Mouse (Mus musculus): Measurements from ENCODE around the gene Znrf2. TPM values are rescaled to one million over a fixed set of nuclear protein-coding genes. Genes with fewer than 3 reads are reported as not detected.

Znrf2 gene
- total RNA-seq (2021) = 10 to 100 TPM; 21.5 to 23.7 TPM
- long read RNA-seq, full-length matches to known transcripts = 10 of 20 reads
- long read RNA-seq, partial matches to known transcripts = 1 of 20 reads
- long read RNA-seq, other reads (novel, unspliced or antisense) = 9 of 20 reads

DNA sequence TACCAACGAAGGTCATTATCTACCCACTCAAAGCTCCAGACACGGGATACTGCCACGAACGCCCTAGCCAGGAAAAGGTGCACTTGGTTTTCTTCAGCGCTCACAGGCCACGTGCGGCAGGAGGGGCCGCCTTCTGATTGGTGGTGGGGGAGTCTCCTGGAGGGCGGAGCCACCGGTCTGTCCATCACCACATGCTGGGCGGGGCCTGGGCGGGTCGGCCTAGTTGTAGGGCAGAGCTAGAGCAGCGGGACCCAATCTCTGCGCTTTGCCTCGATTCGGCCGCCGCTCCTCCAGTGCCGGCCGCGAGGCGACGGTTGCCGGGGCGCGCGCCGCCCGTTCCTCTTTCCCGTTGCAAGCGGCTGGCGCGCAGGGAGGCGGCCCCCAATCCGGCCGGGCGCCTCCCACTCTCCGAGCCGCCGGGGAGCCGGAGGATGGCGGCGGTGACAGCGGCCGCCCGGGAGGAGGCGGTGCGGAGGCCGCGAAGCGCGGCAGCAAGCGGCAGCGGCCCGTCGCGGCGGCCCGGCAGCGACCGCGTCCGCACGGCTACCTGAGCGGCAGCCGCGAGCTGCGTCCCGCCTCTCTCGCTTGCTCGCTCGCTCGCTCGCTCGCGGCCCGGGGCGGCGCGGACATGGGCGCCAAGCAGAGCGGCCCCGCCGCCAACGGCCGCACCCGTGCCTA lies at the start of gene Znrf2:
Gene Znrf2, plus strand, starts transcription at position 529 of the 678 bp plus-strand sequence.
- DNase-seq (ENCODE audit: low spot score in 2 of 2) = peak; percentile 91 to 96

GRCm38 (mm10) chr6:54767746-54768145 lies 49.0 kb upstream of the Znrf2 start:
- no peak for DNase-seq (ENCODE audit: low spot score in 2 of 2)

DNA sequence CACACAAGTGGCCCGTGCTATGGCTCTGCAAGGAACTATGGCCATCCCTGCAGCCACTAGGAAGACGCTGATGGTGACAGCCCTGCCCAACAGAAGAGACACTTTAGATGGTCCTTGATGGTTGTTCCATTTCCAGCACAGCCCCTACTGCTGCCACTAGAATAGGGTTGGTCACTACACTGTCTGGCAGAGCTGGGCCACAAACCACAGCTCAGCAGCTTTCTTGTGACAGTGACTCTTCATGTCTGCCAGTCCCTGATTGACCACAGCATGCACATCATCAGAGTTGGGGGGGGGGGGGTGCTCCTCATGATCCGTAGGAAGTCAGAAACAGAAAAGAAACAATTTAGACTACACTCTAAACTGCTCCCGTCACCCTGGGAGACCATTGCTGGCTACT lies 46.0 kb upstream of the Znrf2 start:
- no peak for DNase-seq (ENCODE audit: low spot score in 2 of 2)

GRCm38 (mm10) chr6:54771171-54771570 lies 45.5 kb upstream of the Znrf2 start:
- peak in 1 of 2 experiments; percentile 79 for DNase-seq (ENCODE audit: low spot score in 2 of 2)

GRCm38 (mm10) chr6:54772078-54772477 lies 44.6 kb upstream of the Znrf2 start:
- DNase-seq (ENCODE audit: low spot score in 2 of 2) = no peak

DNA sequence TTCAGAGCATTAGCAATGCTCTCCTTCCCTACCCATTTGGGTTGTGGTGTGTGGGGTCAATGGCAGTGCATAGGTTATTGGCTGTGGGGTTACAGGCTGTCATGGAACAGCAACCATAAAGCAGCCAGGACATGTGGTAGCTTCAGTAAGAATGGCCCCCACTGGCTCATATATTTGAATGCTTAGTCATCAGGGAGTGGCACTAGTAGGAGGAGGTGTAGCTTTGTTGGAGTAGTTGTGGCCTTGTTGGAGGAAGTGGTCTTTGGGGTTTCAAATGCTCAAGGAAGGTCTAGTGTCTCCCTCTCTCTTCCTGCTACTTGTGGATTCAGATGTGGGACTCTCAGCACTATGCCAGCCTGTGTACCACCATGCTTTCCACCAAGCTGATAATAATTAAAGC lies 41.0 kb upstream of the Znrf2 start:
- no peak for DNase-seq (ENCODE audit: low spot score in 2 of 2)

- no peak for DNase-seq (ENCODE audit: low spot score in 2 of 2)
Observed at GRCm38 (mm10) chr6:54777661-54778060, 39.1 kb upstream of the Znrf2 start.

DNA sequence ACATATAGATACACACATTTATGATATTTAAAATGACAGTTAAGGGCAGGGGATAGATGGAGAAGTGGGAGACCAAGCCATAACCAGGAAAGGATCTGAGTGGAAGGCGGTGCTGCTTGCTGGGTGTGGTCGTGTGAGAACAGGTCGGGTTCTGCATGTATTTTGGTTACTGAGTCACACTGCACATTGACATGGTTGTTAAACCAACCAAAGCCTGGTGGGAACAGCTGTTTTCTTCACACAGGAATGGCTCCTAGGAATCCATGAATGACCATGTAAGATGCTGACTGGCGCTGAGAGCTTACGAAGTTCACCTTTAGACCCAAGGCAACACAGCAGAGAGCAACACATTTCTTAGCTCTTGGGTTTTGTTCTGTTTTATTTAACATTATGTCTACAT lies 36.7 kb upstream of the Znrf2 start:
- DNase-seq (ENCODE audit: low spot score in 2 of 2) = no peak

DNA sequence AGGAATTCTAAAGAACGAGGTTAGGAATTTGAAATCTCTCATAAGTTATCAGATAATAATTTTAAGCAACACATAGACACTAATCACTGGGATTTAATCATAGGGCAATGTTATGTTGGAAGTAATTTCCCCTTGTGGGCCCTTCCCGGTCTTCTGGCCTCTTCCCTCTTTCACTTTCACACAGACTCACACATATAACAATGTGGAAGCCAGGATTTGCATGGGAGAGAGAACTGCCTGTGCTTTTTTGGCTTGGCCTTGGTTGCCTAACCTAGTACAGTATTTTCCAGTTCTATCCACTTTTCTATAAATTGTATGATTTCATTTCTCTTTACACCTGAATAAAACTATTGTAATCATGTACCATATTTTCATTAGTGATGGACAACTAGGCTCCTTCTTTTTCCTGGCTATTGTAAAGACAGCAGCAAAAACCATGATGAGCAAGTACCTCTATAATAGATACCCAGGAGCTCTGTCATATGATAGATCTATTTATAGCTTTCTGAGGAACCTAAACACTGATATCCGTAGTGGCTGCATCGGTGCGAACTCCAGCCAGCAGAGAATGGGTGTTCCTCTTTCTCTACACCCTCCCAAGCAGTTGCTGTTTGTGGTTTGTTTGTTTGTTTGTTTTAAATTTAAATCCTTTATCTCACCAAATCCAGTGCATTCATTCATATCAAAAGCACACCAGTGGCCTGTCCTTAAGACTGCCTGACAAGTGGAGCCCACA lies 36.0 kb upstream of the Znrf2 start:
- no peak for DNase-seq (ENCODE audit: low spot score in 2 of 2)

GRCm38 (mm10) chr6:54781881-54782280 lies 34.8 kb upstream of the Znrf2 start:
- DNase-seq (ENCODE audit: low spot score in 2 of 2) = no peak

DNA sequence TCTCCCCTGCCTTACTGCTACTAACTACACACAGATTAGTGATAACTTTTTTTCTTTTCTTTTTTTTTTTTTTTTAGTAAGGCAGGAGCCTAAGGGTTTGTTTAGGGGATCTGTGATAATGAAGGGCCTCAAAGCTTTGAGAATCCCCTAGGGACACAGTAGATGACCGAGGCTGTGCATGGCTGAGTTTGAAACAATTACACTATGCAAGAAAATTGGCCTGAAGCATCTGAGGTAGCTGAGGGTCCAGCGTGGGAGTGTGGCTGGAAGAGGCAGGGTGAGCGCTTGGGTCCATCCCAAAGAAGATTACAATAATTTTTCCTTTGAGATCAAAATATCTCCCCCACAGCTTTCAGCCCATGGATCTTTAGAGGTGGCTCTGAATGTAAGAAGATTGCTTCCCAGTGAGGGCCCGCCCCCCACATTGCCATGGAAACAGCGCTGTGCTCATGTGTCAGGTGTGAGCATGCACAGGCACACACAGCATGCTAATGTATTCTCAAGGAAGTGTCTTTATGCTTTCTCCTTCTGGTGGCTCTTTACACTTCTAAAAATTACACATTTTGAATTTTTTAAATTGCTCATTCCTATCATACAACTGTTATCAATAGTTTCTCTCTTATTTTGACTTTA lies 31.5 kb upstream of the Znrf2 start:
- peak; percentile 45 to 70 for DNase-seq (ENCODE audit: low spot score in 2 of 2)

GRCm38 (mm10) chr6:54786766-54787165 lies 29.9 kb upstream of the Znrf2 start:
- no peak for DNase-seq (ENCODE audit: low spot score in 2 of 2)

DNA sequence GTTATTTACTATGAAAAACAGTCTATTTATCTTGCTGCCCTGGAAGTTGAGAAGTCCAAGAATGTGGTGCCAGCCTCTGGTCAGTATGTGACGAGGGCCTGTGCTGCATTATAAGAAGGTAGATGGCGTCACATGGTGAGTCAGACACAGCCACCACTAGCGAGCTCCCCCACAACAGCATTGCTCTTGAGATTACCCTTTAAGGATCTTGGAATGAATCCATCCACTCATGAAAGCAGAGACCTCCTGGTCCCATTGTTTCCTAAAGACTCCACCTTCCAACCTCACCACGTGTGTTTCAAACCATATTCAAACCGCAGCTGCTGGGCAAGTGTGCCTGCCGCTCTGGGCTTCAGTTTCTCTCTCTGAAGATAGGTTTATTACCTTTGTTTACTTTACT lies 28.2 kb upstream of the Znrf2 start:
- no peak for DNase-seq (ENCODE audit: low spot score in 2 of 2)

GRCm38 (mm10) chr6:54789139-54789538 lies 27.6 kb upstream of the Znrf2 start:
- no peak for DNase-seq (ENCODE audit: low spot score in 2 of 2)

- no peak for DNase-seq (ENCODE audit: low spot score in 2 of 2)
Observed at GRCm38 (mm10) chr6:54790071-54790470, 26.6 kb upstream of the Znrf2 start.

DNA sequence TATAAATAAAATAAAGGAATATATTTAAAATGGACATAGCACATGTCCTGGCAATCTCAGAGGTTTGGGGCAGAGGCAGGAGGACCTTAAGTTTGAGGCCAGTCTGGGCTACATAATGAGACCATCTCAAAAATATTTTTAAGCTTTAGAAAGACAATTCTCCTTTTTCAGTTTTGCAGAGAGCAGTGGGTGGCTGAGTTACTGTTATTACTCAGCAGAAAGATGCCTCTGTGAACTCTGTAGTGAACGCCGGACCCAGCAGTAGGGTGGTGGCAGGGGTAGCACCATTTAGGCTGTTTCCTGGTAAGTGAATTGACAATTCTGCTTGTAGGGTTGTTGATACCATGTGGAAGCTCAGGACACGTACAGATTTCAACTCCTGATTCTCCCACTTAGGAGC lies 22.9 kb upstream of the Znrf2 start:
- no peak for DNase-seq (ENCODE audit: low spot score in 2 of 2)

- DNase-seq (ENCODE audit: low spot score in 2 of 2) = no peak
Observed at GRCm38 (mm10) chr6:54794372-54794771, 22.3 kb upstream of the Znrf2 start.

- no peak for DNase-seq (ENCODE audit: low spot score in 2 of 2)
Observed at GRCm38 (mm10) chr6:54794991-54795390, 21.7 kb upstream of the Znrf2 start.

DNA sequence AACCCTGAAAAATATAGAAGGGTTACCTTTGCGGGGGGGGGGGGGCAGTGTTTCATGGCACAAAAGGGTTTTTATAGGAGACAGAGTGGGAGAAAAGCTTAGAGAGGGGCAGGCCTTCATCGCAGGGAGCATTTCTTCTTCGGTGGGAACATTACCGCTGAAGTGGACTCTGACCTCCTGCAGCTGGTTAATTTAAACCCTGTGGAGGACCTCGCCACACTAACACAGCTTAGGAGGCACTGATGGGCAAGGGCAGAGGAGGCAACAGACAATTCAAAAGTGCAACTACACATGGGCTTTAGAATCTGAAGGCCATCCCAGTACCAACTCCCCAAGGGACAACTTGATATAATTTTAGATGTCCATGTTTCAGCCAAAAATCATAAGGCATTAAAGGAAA lies 20.7 kb upstream of the Znrf2 start:
- DNase-seq (ENCODE audit: low spot score in 2 of 2) = no peak

GRCm38 (mm10) chr6:54802348-54802747 lies 14.4 kb upstream of the Znrf2 start:
- peak; percentile 66 for DNase-seq (ENCODE audit: low spot score in 2 of 2)

- DNase-seq (ENCODE audit: low spot score in 2 of 2) = no peak
Observed at GRCm38 (mm10) chr6:54804066-54804864, 12.5 kb upstream of the Znrf2 start.

Measured in layer of hippocampus, adult 18-20 months (tissue).